ENCODE assay signal across 8 mouse cellular contexts in genomic region chr4:115052343-115053005, GRCm38 (mm10). TPM values are rescaled to one million over a fixed set of nuclear protein-coding genes. Genes with fewer than 3 reads are reported as not detected.
A peak's percentile ranks its signal among the peaks of the same experiment; 100 is the strongest.
DNase-seq lines count a peak whose midpoint lies in the region; ATAC-seq and TF ChIP-seq lines count a peak whose summit lies in the region.

No protein-coding gene starts in this region.

- peak overlapping the region; percentile 34 for H3K4me3 ChIP-seq in embryonic facial prominence, embryonic 13.5 days
- peak overlapping the region; percentile 48 for H3K4me3 ChIP-seq in heart, embryonic 12.5 days
- peak overlapping the region; percentile 35 for H3K4me3 ChIP-seq in kidney, embryonic 15.5 days (replicated peaks)
- peak overlapping the region; percentile 4; the same call in 1 of the 2 replicates for H3K4me3 ChIP-seq in lung, postnatal 0 days (ENCODE audit: low read depth, low read length)

- peaks cover 16% of the 10 kb centered on the region for H3K4me1 ChIP-seq in embryonic facial prominence, embryonic 13.5 days
- H3K4me1 ChIP-seq in heart, embryonic 12.5 days (replicated peaks), result peaks cover 22% of the 10 kb centered on the region
- H3K4me1 ChIP-seq in kidney, embryonic 15.5 days, result peaks cover 23% of the 10 kb centered on the region
- H3K4me1 ChIP-seq in lung, postnatal 0 days (ENCODE audit: insufficient read depth, low read depth, low read length), result no peaks in the 10 kb centered on the region; the same call in 1 of the 2 replicates

- no peak for ATAC-seq in embryonic facial prominence, embryonic 13.5 days (ENCODE audit: insufficient number of reproducible peaks, insufficient read depth, low FRiP score, low TSS enrichment, low read depth)
- peak; percentile 82 for ATAC-seq in heart, embryonic 12.5 days (ENCODE audit: insufficient number of reproducible peaks, low FRiP score)
- peak; percentile 69 for ATAC-seq in kidney, embryonic 15.5 days (replicated peaks; ENCODE audit: low FRiP score)
- ATAC-seq in lung, postnatal 0 days, result peak; percentile 86

- peak overlapping the region; percentile 32 for H3K9ac ChIP-seq in embryonic facial prominence, embryonic 13.5 days
- H3K9ac ChIP-seq in heart, embryonic 12.5 days, result peak overlapping the region; percentile 68
- H3K9ac ChIP-seq in kidney, embryonic 15.5 days, result peak overlapping the region; percentile 22; the same call in 1 of the 2 replicates
- no peak overlapping the region for H3K9ac ChIP-seq in lung, postnatal 0 days (replicated peaks; ENCODE audit: low read depth)

- H3K27ac ChIP-seq in embryonic facial prominence, embryonic 13.5 days, result no peak overlapping the region
- peak overlapping the region; percentile 72 for H3K27ac ChIP-seq in heart, embryonic 12.5 days (ENCODE audit: poor library complexity, severe bottlenecking)
- H3K27ac ChIP-seq in kidney, embryonic 15.5 days, result peak overlapping the region; percentile 57
- peak overlapping the region; percentile 52 for H3K27ac ChIP-seq in lung, postnatal 0 days (ENCODE audit: low read length)

- WGBS in embryonic facial prominence, embryonic 13.5 days, result 1% methylated on average over 36 of the region's 36 CpGs
- WGBS in heart, embryonic 12.5 days, result under 1% methylated on average over 36 of the region's 36 CpGs
- under 1% methylated on average over 36 of the region's 36 CpGs for WGBS in kidney, embryonic 15.5 days
- 3% methylated on average over 35 of the region's 36 CpGs for WGBS in lung, postnatal 0 days

- no peaks in the 10 kb centered on the region for H3K9me3 ChIP-seq in embryonic facial prominence, embryonic 13.5 days
- H3K9me3 ChIP-seq in heart, embryonic 12.5 days (replicated peaks), result no peaks in the 10 kb centered on the region
- H3K9me3 ChIP-seq in kidney, embryonic 15.5 days (replicated peaks), result no peaks in the 10 kb centered on the region
- H3K9me3 ChIP-seq in lung, postnatal 0 days (ENCODE audit: low read length), result no peaks in the 10 kb centered on the region

- H3K4me2 ChIP-seq in embryonic facial prominence, embryonic 13.5 days, result peak overlapping the region; percentile 57
- peak overlapping the region; percentile 76 for H3K4me2 ChIP-seq in heart, embryonic 12.5 days
- peak overlapping the region; percentile 60 for H3K4me2 ChIP-seq in kidney, embryonic 15.5 days
- peak overlapping the region; percentile 46 for H3K4me2 ChIP-seq in lung, postnatal 0 days (replicated peaks; ENCODE audit: low read depth, low read length)

- TF ChIP-seq EP300 in lung, postnatal 0 days (IDR thresholded peaks at IDR 0.05), result peak; percentile 81; the same call in 1 of the 2 replicates

- no peak for TF ChIP-seq CTCF in lung, postnatal 0 days (IDR thresholded peaks at IDR 0.05)

- DNase-seq in right cerebral cortex, postnatal 4 days, result peak; percentile 18
- no peak for DNase-seq in right cerebral cortex, postnatal 36 days (ENCODE audit: low spot score in 2 of 2)
- DNase-seq in lung, postnatal 0 days (ENCODE audit: low spot score), result peak; percentile 87
- peak; percentile 43 for DNase-seq in skeletal muscle tissue, adult 2 months (ENCODE audit: low read depth, low spot score)
- DNase-seq in thymus, postnatal 4 days, result no peak

- H3K36me3 ChIP-seq in embryonic facial prominence, embryonic 13.5 days, result no peaks in the 10 kb centered on the region
- no peaks in the 10 kb centered on the region for H3K36me3 ChIP-seq in heart, embryonic 12.5 days
- no peaks in the 10 kb centered on the region for H3K36me3 ChIP-seq in kidney, embryonic 15.5 days
- H3K36me3 ChIP-seq in lung, postnatal 0 days (ENCODE audit: insufficient read depth, low read length), result no peaks in the 10 kb centered on the region

- peaks cover 87% of the 10 kb centered on the region for H3K27me3 ChIP-seq in embryonic facial prominence, embryonic 13.5 days
- peaks cover 71% of the 10 kb centered on the region for H3K27me3 ChIP-seq in heart, embryonic 12.5 days (replicated peaks)
- H3K27me3 ChIP-seq in kidney, embryonic 15.5 days, result peaks cover 97% of the 10 kb centered on the region
- H3K27me3 ChIP-seq in lung, postnatal 0 days (replicated peaks; ENCODE audit: insufficient read depth, low read length), result peaks cover 27% of the 10 kb centered on the region

RNA-seq across cellular contexts. Expression of gene Tal1, which starts 3.8 kb away (rescaled TPM):
- 1.4 and 1.7 TPM in 2 replicates for polyA plus RNA-seq in embryonic facial prominence, embryonic 13.5 days (2015; fragmentation: Nextera tagmentation; extraction: Ambion mirVana)
- polyA plus RNA-seq in heart, embryonic 12.5 days (2016; fragmentation: Nextera tagmentation; extraction: Ambion mirVana), result 6.9 and 8.3 TPM in 2 replicates
- 1.1 and 1.4 TPM in 2 replicates for polyA plus RNA-seq in kidney, embryonic 15.5 days (2015; fragmentation: Nextera tagmentation; extraction: Ambion mirVana)
- 1.9 and 2.5 TPM in 2 replicates for polyA plus RNA-seq in lung, postnatal 0 days (2015; fragmentation: Nextera tagmentation; extraction: Ambion mirVana)

RNA-seq across cellular contexts. Expression of gene Pdzk1ip1, which starts 36.0 kb away (rescaled TPM):
- polyA plus RNA-seq in embryonic facial prominence, embryonic 13.5 days (2015; fragmentation: Nextera tagmentation; extraction: Ambion mirVana), result 8.7 and 12.3 TPM in 2 replicates
- polyA plus RNA-seq in heart, embryonic 12.5 days (2016; fragmentation: Nextera tagmentation; extraction: Ambion mirVana), result 38.8 and 39.2 TPM in 2 replicates
- polyA plus RNA-seq in kidney, embryonic 15.5 days (2015; fragmentation: Nextera tagmentation; extraction: Ambion mirVana), result 161 and 191 TPM in 2 replicates
- 99.9 and 117 TPM in 2 replicates for polyA plus RNA-seq in lung, postnatal 0 days (2015; fragmentation: Nextera tagmentation; extraction: Ambion mirVana)

RNA-seq across cellular contexts. Expression of gene Stil, which starts 52.5 kb away (rescaled TPM):
- polyA plus RNA-seq in embryonic facial prominence, embryonic 13.5 days (2015; fragmentation: Nextera tagmentation; extraction: Ambion mirVana), result 12.4 and 12.5 TPM in 2 replicates
- polyA plus RNA-seq in heart, embryonic 12.5 days (2016; fragmentation: Nextera tagmentation; extraction: Ambion mirVana), result 13.5 and 13.7 TPM in 2 replicates
- polyA plus RNA-seq in kidney, embryonic 15.5 days (2015; fragmentation: Nextera tagmentation; extraction: Ambion mirVana), result 12.5 and 13.1 TPM in 2 replicates
- 0.61 and 1.0 TPM in 2 replicates for polyA plus RNA-seq in lung, postnatal 0 days (2015; fragmentation: Nextera tagmentation; extraction: Ambion mirVana)

Comparison
In these comparisons a context has a peak if more than half of its experiments do, and no peak if none do; other contexts are left out.
1. DNase-seq: peak in right cerebral cortex, postnatal 4 days (single experiment), lung, postnatal 0 days (single experiment) and skeletal muscle tissue, adult 2 months (single experiment); none in right cerebral cortex, postnatal 36 days (0 of 2) and thymus, postnatal 4 days (single experiment).
2. Peak in every context shown above with its lines, with median percentiles within 50 percentile points of each other: H3K4me2 ChIP-seq and H3K4me3 ChIP-seq.